Mouse (Mus musculus) hindbrain, embryonic 14.5 days (tissue): ENCODE data around the gene Atp8a1. TPM values are rescaled to one million over a fixed set of nuclear protein-coding genes. Genes with fewer than 3 reads are reported as not detected.

Experiments used
- ATAC-seq: fragments of 200-750 bp; cut with Nextera tagmentation; 2 replicates; pipeline ENCODE4 v1.8.0; 2017; ENCODE audit warnings: moderate number of reproducible peaks, mild to moderate bottlenecking, moderate TSS enrichment, moderate library complexity; ENCODE audit not compliant: low FRiP score
- DNase-seq: peaks from one replicate; pipeline ENCODE4 v3.0.0-alpha.2; 2015; ENCODE audit warnings: low spot score
- H3K27ac ChIP-seq: fragments of 300-500 bp; sonication (generic); 2 replicates; pipeline ENCODE4 v1.5.1; 2014; ENCODE audit warnings: mild to moderate bottlenecking, moderate library complexity
- H3K27me3 ChIP-seq: fragments of 300-500 bp; sonication (generic); 2 replicates; pipeline ENCODE4 v1.6.1; 2014; ENCODE audit warnings: mild to moderate bottlenecking, low read length, mixed read lengths; ENCODE audit not compliant: control insufficient read depth, insufficient read depth
- H3K36me3 ChIP-seq: fragments of 300-500 bp; sonication (generic); replicated peaks from 2 replicates; pipeline ENCODE4 v1.6.1; 2014; ENCODE audit not compliant: control insufficient read depth, insufficient read depth
- H3K4me1 ChIP-seq: fragments of 300-500 bp; sonication (generic); replicated peaks from 2 replicates; pipeline ENCODE4 v1.6.1; 2014; ENCODE audit warnings: antibody characterized with exemption, low read length, mixed read lengths; ENCODE audit not compliant: control insufficient read depth, insufficient read depth
- H3K4me2 ChIP-seq: fragments of 300-500 bp; sonication (generic); replicated peaks from 2 replicates; pipeline ENCODE4 v1.6.1; 2014; ENCODE audit warnings: mild to moderate bottlenecking, moderate library complexity
- H3K4me3 ChIP-seq: fragments of 300-500 bp; sonication (generic); replicated peaks from 2 replicates; pipeline ENCODE4 v1.5.1; 2014; ENCODE audit warnings: mild to moderate bottlenecking, low read length
- H3K9ac ChIP-seq: fragments of 300-500 bp; sonication (generic); 2 replicates; pipeline ENCODE4 v1.6.1; 2014
- H3K9me3 ChIP-seq: fragments of 300-500 bp; sonication (generic); 2 replicates; pipeline ENCODE4 v1.6.1; 2016; ENCODE audit warnings: low read length; ENCODE audit not compliant: control insufficient read depth
- WGBS: fragments of 180-500 bp; shearing (Covaris S2); extraction: QIAGEN DNeasy Blood & Tissue Kit; methylation state at CpG from one replicate; pipeline ENCODE4 v1.1.7; 2014; 5-methylcytosine and 5-hydroxymethylcytosine counted together
- polyA plus RNA-seq: library from polyadenylated mRNA; unstranded; fragments of >200 nt; fragmentation: Nextera tagmentation; extraction: Ambion mirVana; gene quantifications from 2 replicates; pipeline ENCODE4 v1.2.1, GENCODE M21; 2014

Atp8a1 gene
- polyA plus RNA-seq, 1 experiment from 2014 or later: 77.3 TPM

GRCm38 (mm10) chr5:67685461-67685860 is 161.8 kb downstream of the Atp8a1 start:
- Histone ChIP-seq H3K4me2 (no peak overlapping the region), H3K4me3 (no peak overlapping the region), H3K9me3 (no peaks in the 10 kb centered on the region), H3K4me1 (no peaks in the 10 kb centered on the region), H3K27me3 (no peaks in the 10 kb centered on the region), H3K36me3 (peaks cover 27% of the 10 kb centered on the region), H3K27ac (no peak overlapping the region), H3K9ac (no peak overlapping the region)
- no peak for DNase-seq
- 71% methylated on average over 5 of the region's 5 CpGs for WGBS
- ATAC-seq: no peak

GRCm38 (mm10) chr5:67678819-67679218 is 168.4 kb downstream of the Atp8a1 start:
- H3K9ac ChIP-seq: no peak overlapping the region
- ATAC-seq (no peak), DNase-seq (no peak)
- no peaks in the 10 kb centered on the region for H3K9me3 ChIP-seq
- WGBS: 93% methylated on average over 3 of the region's 3 CpGs
- no peaks in the 10 kb centered on the region for H3K27me3 ChIP-seq
- no peak overlapping the region for H3K4me3 ChIP-seq
- H3K4me2 ChIP-seq: no peak overlapping the region
- peaks cover 35% of the 10 kb centered on the region for H3K36me3 ChIP-seq
- no peak overlapping the region for H3K27ac ChIP-seq
- H3K4me1 ChIP-seq: no peaks in the 10 kb centered on the region

- Histone ChIP-seq H3K27ac (no peak overlapping the region), H3K9ac (no peak overlapping the region), H3K4me3 (no peak overlapping the region), H3K9me3 (no peaks in the 10 kb centered on the region), H3K4me1 (0 out of 2 replicates have a peak, but pooled peaks cover 4% of the 10 kb centered on the region), H3K4me2 (no peak overlapping the region), H3K36me3 (peaks cover 27% of the 10 kb centered on the region), H3K27me3 (no peaks in the 10 kb centered on the region)
- ATAC-seq: no peak
- 80% methylated on average over 4 of the region's 4 CpGs for WGBS
- DNase-seq: no peak
Measured at GRCm38 (mm10) chr5:67673008-67673407, 174.2 kb downstream of the Atp8a1 start.

GRCm38 (mm10) chr5:67670158-67670557 is 177.1 kb downstream of the Atp8a1 start:
- H3K27me3 ChIP-seq: peaks cover 4% of the 10 kb centered on the region; the same call in 1 of the 2 replicates
- H3K9me3 ChIP-seq: no peaks in the 10 kb centered on the region
- H3K27ac ChIP-seq: no peak overlapping the region
- no peak for DNase-seq
- H3K4me1 ChIP-seq: 0 out of 2 replicates have a peak, but pooled peaks cover 4% of the 10 kb centered on the region
- no peak overlapping the region for H3K4me3 ChIP-seq
- no peak overlapping the region for H3K4me2 ChIP-seq
- WGBS: 71% methylated on average over 6 of the region's 6 CpGs
- ATAC-seq: no peak
- peaks cover 34% of the 10 kb centered on the region for H3K36me3 ChIP-seq
- no peak overlapping the region for H3K9ac ChIP-seq

GRCm38 (mm10) chr5:67669436-67669896 is 177.8 kb downstream of the Atp8a1 start:
- H3K9me3 ChIP-seq: no peaks in the 10 kb centered on the region
- ATAC-seq (no peak), DNase-seq (peak; percentile 29)
- peaks cover 40% of the 10 kb centered on the region for H3K36me3 ChIP-seq
- no peak overlapping the region for H3K4me2 ChIP-seq
- H3K4me1 ChIP-seq: 0 out of 2 replicates have a peak, but pooled peaks cover 4% of the 10 kb centered on the region
- no peak overlapping the region for H3K9ac ChIP-seq
- H3K27me3 ChIP-seq: peaks cover 6% of the 10 kb centered on the region; the same call in 1 of the 2 replicates
- H3K27ac ChIP-seq: no peak overlapping the region
- H3K4me3 ChIP-seq: no peak overlapping the region
- WGBS: 64% methylated on average over 13 of the region's 13 CpGs

- no peak for ATAC-seq
- no peak for DNase-seq
- peaks cover 44% of the 10 kb centered on the region for H3K36me3 ChIP-seq
Measured at GRCm38 (mm10) chr5:67662715-67663114, 184.5 kb downstream of the Atp8a1 start.

GRCm38 (mm10) chr5:67659864-67660263 is 187.4 kb downstream of the Atp8a1 start:
- Histone ChIP-seq H3K9ac (no peak overlapping the region), H3K27me3 (peaks cover 13% of the 10 kb centered on the region), H3K4me1 (0 out of 2 replicates have a peak, but pooled peaks cover 2% of the 10 kb centered on the region), H3K27ac (no peak overlapping the region), H3K4me2 (no peak overlapping the region), H3K36me3 (peaks cover 26% of the 10 kb centered on the region), H3K4me3 (no peak overlapping the region), H3K9me3 (no peaks in the 10 kb centered on the region)
- WGBS: 88% methylated on average over 9 of the region's 9 CpGs
- no peak for DNase-seq
- ATAC-seq: no peak

More at GRCm38 (mm10) chr5:67662715-67663114, 184.5 kb downstream of the Atp8a1 start:
- Histone ChIP-seq H3K9ac (no peak overlapping the region), H3K4me3 (no peak overlapping the region), H3K27me3 (peaks cover 15% of the 10 kb centered on the region), H3K27ac (no peak overlapping the region), H3K9me3 (no peaks in the 10 kb centered on the region), H3K4me2 (no peak overlapping the region), H3K4me1 (no peaks in the 10 kb centered on the region)
- 23% methylated on average over 6 of the region's 6 CpGs for WGBS

- 0 out of 2 replicates have a peak, but pooled peaks cover 2% of the 10 kb centered on the region for H3K4me1 ChIP-seq
- no peak overlapping the region for H3K27ac ChIP-seq
- no peak for DNase-seq
- H3K36me3 ChIP-seq: peaks cover 26% of the 10 kb centered on the region
- no peak overlapping the region for H3K4me3 ChIP-seq
- no peak overlapping the region for H3K4me2 ChIP-seq
- peaks cover 29% of the 10 kb centered on the region for H3K27me3 ChIP-seq
- 10% methylated on average over 13 of the region's 13 CpGs for WGBS
- peaks cover 4% of the 10 kb centered on the region; the same call in 1 of the 2 replicates for H3K9me3 ChIP-seq
- 0 out of 2 replicates have a peak, but pooled peaks have one; percentile 55 for ATAC-seq
- no peak overlapping the region for H3K9ac ChIP-seq
Measured at GRCm38 (mm10) chr5:67656821-67657259, 190.4 kb downstream of the Atp8a1 start.

- Histone ChIP-seq H3K9ac (no peak overlapping the region), H3K27ac (no peak overlapping the region), H3K9me3 (peaks cover 4% of the 10 kb centered on the region; the same call in 1 of the 2 replicates), H3K4me1 (0 out of 2 replicates have a peak, but pooled peaks cover 2% of the 10 kb centered on the region), H3K36me3 (peaks cover 34% of the 10 kb centered on the region), H3K27me3 (peaks cover 29% of the 10 kb centered on the region), H3K4me2 (no peak overlapping the region), H3K4me3 (no peak overlapping the region)
- 22% methylated on average over 14 of the region's 14 CpGs for WGBS
- DNase-seq (no peak), ATAC-seq (no peak)
Measured at GRCm38 (mm10) chr5:67655696-67656519, 191.3 kb downstream of the Atp8a1 start.
